Mouse (Mus musculus): ENCODE results near the gene Baiap2l2.

- TF ChIP-seq CTCF (IDR thresholded peaks at IDR 0.05; ENCODE audit: insufficient read depth, low read depth, low read length) (no peak), POLR2A (IDR thresholded peaks at IDR 0.05; ENCODE audit: insufficient read depth, low read depth, low read length) (no peak)
Observed at GRCm38 (mm10) chr15:79261757-79262156, 23.6 kb downstream of the Baiap2l2 start.

Measured in olfactory bulb, adult 2 months (tissue).